Mouse (Mus musculus) kidney, embryonic 16.5 days (tissue): ENCODE data around the gene Cyp26a1. TPM values are rescaled to one million over a fixed set of nuclear protein-coding genes. Genes with fewer than 3 reads are reported as not detected.

ENCODE experiments used
- ATAC-seq: fragments of 200-750 bp; cut with Nextera tagmentation; 2 replicates; pipeline ENCODE4 v1.8.0; 2017; ENCODE audit warnings: moderate TSS enrichment; ENCODE audit not compliant: low FRiP score, low TSS enrichment
- H3K27ac ChIP-seq: fragments of 300-500 bp; sonication (generic); 2 replicates; pipeline ENCODE4 v1.5.1; 2014; ENCODE audit warnings: low read length
- H3K27me3 ChIP-seq: fragments of 300-500 bp; sonication (generic); 2 replicates; pipeline ENCODE4 v1.6.1; 2014; ENCODE audit warnings: low read length, control low read depth, mixed read lengths; ENCODE audit not compliant: insufficient read depth
- H3K36me3 ChIP-seq: fragments of 300-500 bp; sonication (generic); 2 replicates; pipeline ENCODE4 v1.6.1; 2014; ENCODE audit warnings: low read length, control low read depth, mixed read lengths; ENCODE audit not compliant: insufficient read depth
- H3K4me1 ChIP-seq: fragments of 300-500 bp; sonication (generic); 2 replicates; pipeline ENCODE4 v1.6.1; 2014; ENCODE audit warnings: low read length, control low read depth, mixed read lengths; ENCODE audit not compliant: insufficient read depth
- H3K4me2 ChIP-seq: fragments of 300-500 bp; sonication (generic); replicated peaks from 2 replicates; pipeline ENCODE4 v1.6.1; 2014; ENCODE audit warnings: low read depth, low read length
- H3K4me3 ChIP-seq: fragments of 300-500 bp; sonication (generic); 2 replicates; pipeline ENCODE4 v1.5.1; 2014; ENCODE audit warnings: mild to moderate bottlenecking, low read length
- H3K9ac ChIP-seq: fragments of 300-500 bp; sonication (generic); replicated peaks from 2 replicates; pipeline ENCODE4 v1.6.1; 2014; ENCODE audit warnings: low read length
- H3K9me3 ChIP-seq: fragments of 300-500 bp; sonication (generic); 2 replicates; pipeline ENCODE4 v1.6.1; 2016; ENCODE audit warnings: low read length, control low read depth
- WGBS: fragments of 180-500 bp; shearing (Covaris S2); extraction: QIAGEN DNeasy Blood & Tissue Kit; methylation state at CpG from one replicate; pipeline ENCODE4 v1.1.7; 2014; 5-methylcytosine and 5-hydroxymethylcytosine counted together
- polyA plus RNA-seq: library from polyadenylated mRNA; unstranded; fragments of >200 nt; fragmentation: Nextera tagmentation; extraction: Ambion mirVana; gene quantifications from 2 replicates; pipeline ENCODE4 v1.2.1, GENCODE M21; 2015

Cyp26a1 gene
- polyA plus RNA-seq, 1 experiment from 2014 or later, result 3.1 TPM

DNA sequence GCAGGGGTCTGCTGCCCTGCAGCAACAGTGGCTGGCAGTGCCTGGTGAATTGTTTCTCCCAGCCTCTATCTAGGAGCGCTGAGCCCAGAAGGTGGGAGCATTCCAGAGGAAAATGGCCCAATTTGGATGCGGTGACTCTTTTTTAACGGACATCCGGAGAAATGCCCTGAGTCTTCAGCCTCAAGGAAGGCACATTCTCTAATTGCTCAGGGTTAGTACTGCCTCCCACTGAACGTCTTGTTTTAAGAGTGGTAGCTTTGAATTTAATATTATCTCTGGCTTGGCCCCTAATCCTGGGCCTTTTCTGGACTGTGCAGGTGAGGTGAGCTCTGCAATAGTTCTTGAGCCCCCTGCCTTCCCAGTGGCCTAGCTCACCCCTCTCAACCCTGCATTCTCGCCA lies 12.3 kb upstream of the Cyp26a1 start, which contains the start of gene Cyp26c1:
Gene Cyp26c1 (plus strand): TSS at position 301 of the 400 bp plus-strand sequence.
- Histone ChIP-seq H3K36me3 (no peaks in the 10 kb centered on the region), H3K9me3 (no peaks in the 10 kb centered on the region), H3K4me1 (peaks cover 12% of the 10 kb centered on the region), H3K4me3 (no peak within 1 kb of the TSS; the same call in 1 of the 2 replicates), H3K9ac (no peak within 1 kb of the TSS), H3K27ac (no peak within 1 kb of the TSS), H3K4me2 (no peak within 1 kb of the TSS), H3K27me3 (peaks cover 88% of the 10 kb centered on the region)
- no peak for ATAC-seq
- 7% methylated on average over 6 of the region's 6 CpGs for WGBS

DNA sequence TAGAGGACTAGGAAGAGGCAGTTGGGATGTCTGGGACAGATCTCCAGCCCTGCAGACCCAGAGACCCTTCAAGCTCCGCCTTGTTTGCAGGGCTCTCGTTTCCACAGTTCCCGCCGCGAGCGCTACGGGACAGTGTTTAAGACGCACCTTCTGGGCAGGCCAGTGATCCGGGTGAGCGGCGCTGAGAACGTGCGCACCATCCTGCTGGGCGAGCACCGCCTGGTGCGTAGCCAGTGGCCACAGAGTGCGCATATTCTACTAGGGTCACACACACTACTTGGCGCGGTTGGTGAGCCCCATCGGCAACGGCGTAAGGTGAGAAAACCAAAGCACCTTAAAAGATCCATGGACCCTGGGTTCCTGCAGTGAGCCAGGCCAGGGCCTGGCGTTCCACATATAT lies 11.3 kb upstream of the Cyp26a1 start:
- Histone ChIP-seq H3K9ac (no peak overlapping the region), H3K4me3 (peak overlapping the region; percentile 12), H3K4me2 (no peak overlapping the region), H3K27me3 (peaks cover 93% of the 10 kb centered on the region), H3K9me3 (no peaks in the 10 kb centered on the region), H3K36me3 (no peaks in the 10 kb centered on the region), H3K4me1 (peaks cover 12% of the 10 kb centered on the region), H3K27ac (no peak overlapping the region)
- ATAC-seq, result no peak
- WGBS, result 6% methylated on average over 23 of the region's 23 CpGs

DNA sequence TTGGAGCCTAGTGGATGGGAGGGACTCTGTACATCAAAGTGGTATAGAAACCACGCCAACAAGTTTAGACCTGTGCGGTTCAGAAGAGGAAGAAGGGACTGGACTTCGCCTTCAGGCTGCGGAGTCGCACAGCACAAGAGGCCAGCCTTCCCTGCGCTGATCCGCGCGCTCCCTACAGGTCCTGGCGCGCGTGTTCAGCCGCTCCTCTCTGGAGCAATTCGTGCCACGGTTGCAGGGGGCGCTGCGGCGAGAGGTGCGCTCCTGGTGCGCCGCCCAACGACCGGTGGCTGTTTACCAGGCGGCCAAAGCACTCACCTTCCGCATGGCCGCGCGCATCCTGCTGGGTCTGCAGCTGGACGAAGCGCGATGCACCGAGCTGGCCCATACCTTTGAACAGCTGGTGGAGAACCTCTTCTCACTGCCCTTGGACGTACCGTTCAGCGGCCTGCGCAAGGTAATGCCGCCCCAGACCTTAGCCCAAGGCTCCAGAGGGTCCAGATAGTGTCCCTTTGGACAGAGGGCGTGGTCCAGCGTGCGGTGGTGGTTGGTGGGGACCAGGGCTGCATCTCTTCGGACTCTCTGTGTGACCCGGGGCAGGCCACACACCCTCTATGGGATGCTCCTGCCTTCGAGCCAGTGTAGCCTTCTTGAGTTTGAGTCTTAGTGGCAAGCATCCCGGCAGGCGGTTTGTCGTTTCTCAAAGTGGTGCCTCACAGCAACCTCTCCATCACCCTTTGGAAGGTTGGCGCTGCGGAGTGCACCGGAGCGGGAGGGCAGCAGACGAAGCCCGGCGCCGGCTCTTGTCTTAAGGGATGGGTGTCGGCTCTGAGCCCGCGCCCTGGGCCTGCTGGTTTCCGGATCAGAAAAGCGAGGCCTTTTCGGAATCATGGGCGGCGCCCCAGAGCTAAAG lies 10.4 kb upstream of the Cyp26a1 start:
- Histone ChIP-seq H3K36me3 (no peaks in the 10 kb centered on the region), H3K4me2 (peak overlapping the region; percentile 29), H3K4me3 (peak overlapping the region; percentile 12), H3K9me3 (no peaks in the 10 kb centered on the region), H3K27ac (no peak overlapping the region), H3K27me3 (peaks cover 98% of the 10 kb centered on the region), H3K4me1 (peaks cover 12% of the 10 kb centered on the region), H3K9ac (no peak overlapping the region)
- 2% methylated on average over 58 of the region's 62 CpGs for WGBS
- ATAC-seq, result peak; percentile 41

DNA sequence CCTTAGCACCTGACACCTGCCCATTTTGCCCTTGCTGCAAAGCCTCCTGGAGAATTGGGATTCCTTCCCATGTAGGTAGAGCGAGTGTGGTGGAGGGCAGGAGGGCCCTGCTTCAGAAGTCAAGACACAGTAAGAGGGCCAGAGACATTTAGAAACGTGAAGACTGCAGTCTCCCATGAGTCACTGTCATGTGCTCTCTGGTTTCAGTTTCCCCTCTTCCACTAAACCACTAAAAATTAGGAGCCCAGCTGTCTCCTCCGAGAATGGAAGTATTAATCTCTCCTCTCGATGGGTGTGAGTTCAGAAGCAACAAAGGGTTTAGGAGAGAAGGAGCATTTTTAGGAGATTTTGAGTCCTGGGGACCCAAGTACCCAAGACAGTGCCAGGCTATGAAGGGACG lies 8.1 kb upstream of the Cyp26a1 start:
- WGBS, result 37% methylated on average over 5 of the region's 5 CpGs
- no peak overlapping the region for H3K9ac ChIP-seq
- ATAC-seq, result no peak

DNA sequence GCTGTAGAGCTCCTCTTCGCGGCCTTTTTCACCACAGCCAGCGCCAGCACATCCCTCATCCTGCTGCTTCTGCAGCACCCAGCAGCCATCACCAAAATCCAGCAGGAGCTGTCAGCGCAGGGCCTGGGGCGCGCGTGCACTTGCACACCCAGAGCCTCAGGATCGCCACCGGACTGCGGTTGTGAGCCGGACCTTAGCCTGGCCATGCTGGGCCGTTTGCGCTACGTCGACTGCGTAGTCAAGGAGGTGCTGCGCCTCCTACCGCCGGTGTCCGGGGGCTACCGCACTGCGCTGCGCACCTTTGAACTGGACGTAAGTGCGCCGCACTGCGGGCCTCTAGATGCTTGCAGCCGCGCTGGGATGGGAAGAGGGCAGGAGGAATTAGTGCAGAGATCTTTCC lies 6.9 kb upstream of the Cyp26a1 start:
- Histone ChIP-seq H3K27ac (no peak overlapping the region), H3K9me3 (no peaks in the 10 kb centered on the region), H3K27me3 (peaks cover 100% of the 10 kb centered on the region), H3K4me1 (peaks cover 21% of the 10 kb centered on the region), H3K36me3 (no peaks in the 10 kb centered on the region), H3K4me3 (peak overlapping the region; percentile 16; the same call in 1 of the 2 replicates), H3K4me2 (peak overlapping the region; percentile 37), H3K9ac (no peak overlapping the region)
- WGBS, result 3% methylated on average over 29 of the region's 29 CpGs
- ATAC-seq, result no peak

More for the DNA sequence above, 8.1 kb upstream of the Cyp26a1 start:
- Histone ChIP-seq H3K27ac (no peak overlapping the region), H3K4me1 (peaks cover 16% of the 10 kb centered on the region), H3K4me3 (no peak overlapping the region), H3K4me2 (no peak overlapping the region), H3K27me3 (peaks cover 100% of the 10 kb centered on the region), H3K9me3 (no peaks in the 10 kb centered on the region), H3K36me3 (no peaks in the 10 kb centered on the region)

DNA sequence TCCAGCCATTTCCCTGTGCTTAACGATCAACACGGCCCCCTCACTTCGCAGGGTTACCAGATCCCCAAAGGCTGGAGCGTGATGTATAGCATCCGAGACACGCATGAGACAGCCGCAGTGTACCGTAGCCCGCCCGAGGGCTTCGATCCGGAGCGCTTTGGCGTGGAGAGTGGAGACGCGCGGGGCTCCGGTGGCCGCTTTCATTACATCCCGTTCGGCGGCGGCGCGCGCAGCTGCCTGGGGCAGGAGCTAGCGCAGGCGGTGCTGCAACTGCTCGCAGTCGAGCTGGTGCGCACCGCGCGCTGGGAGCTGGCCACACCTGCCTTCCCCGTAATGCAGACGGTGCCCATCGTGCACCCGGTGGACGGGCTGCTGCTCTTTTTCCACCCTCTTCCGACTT lies 4.7 kb upstream of the Cyp26a1 start:
- peak overlapping the region; percentile 49 for H3K4me3 ChIP-seq
- H3K4me2 ChIP-seq, result peak overlapping the region; percentile 63
- H3K27ac ChIP-seq, result no peak overlapping the region
- ATAC-seq, result peak; percentile 46
- no peaks in the 10 kb centered on the region for H3K36me3 ChIP-seq
- under 1% methylated on average over 40 of the region's 40 CpGs for WGBS
- no peaks in the 10 kb centered on the region for H3K9me3 ChIP-seq
- peaks cover 100% of the 10 kb centered on the region for H3K27me3 ChIP-seq
- 0 out of 2 replicates have a peak overlapping the region, but pooled peaks have one; percentile 9 for H3K9ac ChIP-seq
- H3K4me1 ChIP-seq, result peaks cover 28% of the 10 kb centered on the region

DNA sequence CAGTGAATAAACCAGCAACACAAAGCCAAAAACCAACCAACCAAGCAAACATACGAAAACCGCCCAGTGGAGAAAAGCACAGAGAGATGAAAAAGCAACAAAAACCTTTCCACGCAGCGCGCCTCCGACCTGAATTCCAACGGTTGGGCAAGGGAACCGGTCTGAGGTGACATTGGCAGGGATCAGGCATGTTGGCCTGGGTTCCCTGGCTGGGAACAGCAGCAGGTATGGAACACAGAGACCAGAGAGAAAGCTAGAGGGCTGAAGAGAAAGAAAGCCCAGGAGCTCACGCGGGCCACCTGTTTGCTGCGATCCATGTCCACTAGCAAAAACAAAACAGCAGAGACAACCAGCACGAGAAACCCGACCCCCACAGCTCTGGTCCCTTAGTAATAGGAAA lies 2.5 kb upstream of the Cyp26a1 start:
- Histone ChIP-seq H3K4me3 (no peak overlapping the region), H3K4me2 (no peak overlapping the region), H3K27me3 (peaks cover 100% of the 10 kb centered on the region), H3K4me1 (peaks cover 42% of the 10 kb centered on the region), H3K27ac (no peak overlapping the region), H3K9me3 (no peaks in the 10 kb centered on the region), H3K9ac (no peak overlapping the region), H3K36me3 (no peaks in the 10 kb centered on the region)
- WGBS, result 24% methylated on average over 13 of the region's 13 CpGs
- ATAC-seq, result no peak

DNA sequence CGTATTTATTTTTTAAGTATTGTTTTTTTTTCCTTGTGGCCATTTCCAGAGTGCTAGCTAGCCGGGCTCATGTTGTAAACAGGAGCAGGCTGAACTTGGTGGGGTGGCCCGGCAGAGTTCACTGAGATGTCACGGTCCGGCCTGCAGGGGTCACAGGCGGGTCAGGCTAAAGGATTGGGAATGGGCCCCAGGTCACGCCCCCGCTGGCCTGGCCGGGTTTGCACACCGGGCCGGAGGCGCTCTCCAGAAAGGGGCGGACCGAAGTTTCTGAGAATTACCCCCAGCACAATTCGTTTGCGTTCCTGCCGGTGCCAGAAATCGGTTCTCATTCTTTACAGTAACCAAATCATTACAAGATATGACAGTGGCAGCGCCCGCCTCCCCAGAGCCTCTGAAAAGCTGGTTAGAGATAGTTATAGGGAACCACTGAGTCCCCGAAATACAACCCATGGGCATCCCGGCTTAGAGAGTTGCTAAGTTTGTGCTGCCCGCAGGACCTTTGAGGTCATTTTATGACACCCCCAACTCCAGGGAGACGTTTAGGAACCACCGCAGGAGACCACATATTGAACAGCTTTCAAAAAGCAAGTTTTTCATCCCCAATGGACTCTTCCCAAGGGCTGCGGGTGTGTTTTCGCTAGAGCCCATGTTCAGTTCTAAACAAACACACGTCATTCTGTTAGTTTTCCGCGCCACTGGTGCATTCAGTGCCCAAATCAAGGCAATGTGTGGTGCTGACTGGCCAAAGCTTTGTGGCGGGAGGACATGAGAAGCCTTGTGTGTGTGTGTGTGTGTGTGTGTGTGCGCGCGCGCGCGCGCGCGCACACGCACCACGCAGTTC lies 1.6 kb upstream of the Cyp26a1 start:
- no peak overlapping the region for H3K9ac ChIP-seq
- peaks cover 42% of the 10 kb centered on the region for H3K4me1 ChIP-seq
- no peaks in the 10 kb centered on the region for H3K36me3 ChIP-seq
- peak overlapping the region; percentile 44 for H3K4me3 ChIP-seq
- H3K4me2 ChIP-seq, result peak overlapping the region; percentile 65
- H3K27ac ChIP-seq, result no peak overlapping the region
- H3K9me3 ChIP-seq, result no peaks in the 10 kb centered on the region
- peaks cover 100% of the 10 kb centered on the region for H3K27me3 ChIP-seq
- 2% methylated on average over 42 of the region's 42 CpGs for WGBS
- no peak for ATAC-seq

DNA sequence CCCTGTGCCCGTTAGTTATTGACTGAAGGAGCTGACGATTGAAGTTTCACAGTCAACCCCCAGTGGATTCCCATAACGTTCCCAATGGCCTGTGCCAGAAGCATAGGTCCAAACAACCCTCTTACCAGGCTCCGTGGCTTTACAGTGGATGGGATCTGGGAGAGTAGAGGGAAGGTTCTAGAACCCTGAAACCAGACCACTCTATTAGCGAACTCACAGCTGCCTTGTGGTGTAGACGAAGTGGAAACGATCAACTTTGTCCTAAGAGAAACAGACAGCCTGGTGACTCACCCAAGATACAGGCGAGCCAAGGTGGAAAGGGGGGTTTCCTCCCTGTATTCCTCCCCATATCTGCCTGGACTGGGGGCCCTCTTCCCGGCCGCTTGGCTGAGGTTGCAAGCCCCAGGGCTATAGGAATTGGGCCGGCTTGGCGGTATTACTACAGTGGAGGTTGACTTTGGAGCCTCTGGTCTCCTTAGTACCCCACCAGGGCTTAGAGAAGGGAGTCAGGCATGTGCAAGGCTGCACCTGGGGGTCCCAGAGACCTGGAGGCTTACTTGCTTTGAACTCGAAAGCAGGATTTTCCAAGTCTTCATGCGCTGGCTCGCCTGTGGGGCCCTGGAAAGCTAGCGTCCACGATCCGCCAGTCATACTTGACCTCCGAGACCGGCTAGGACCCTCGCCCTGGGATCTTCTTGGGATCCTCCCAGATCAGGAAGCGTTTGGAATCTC lies 829 bp upstream of the Cyp26a1 start:
- peak overlapping the region; percentile 44 for H3K4me3 ChIP-seq
- peak overlapping the region; percentile 65 for H3K4me2 ChIP-seq
- no peak overlapping the region for H3K27ac ChIP-seq
- H3K9me3 ChIP-seq, result no peaks in the 10 kb centered on the region
- H3K36me3 ChIP-seq, result no peaks in the 10 kb centered on the region
- no peak overlapping the region for H3K9ac ChIP-seq
- H3K27me3 ChIP-seq, result peaks cover 98% of the 10 kb centered on the region
- ATAC-seq, result no peak
- peaks cover 42% of the 10 kb centered on the region for H3K4me1 ChIP-seq
- 3% methylated on average over 22 of the region's 22 CpGs for WGBS
